Mouse (Mus musculus) neural tube, embryonic 14.5 days (tissue): ENCODE measurements around the gene Lmo7. TPM values are rescaled to one million over a fixed set of nuclear protein-coding genes. Genes with fewer than 3 reads are reported as not detected.

Experiments
- ATAC-seq: fragments of 200-750 bp; cut with Nextera tagmentation; 2 replicates; pipeline ENCODE4 v1.8.0; 2017; ENCODE audit warnings: low read depth, mild to moderate bottlenecking, moderate TSS enrichment, moderate library complexity
- H3K27ac ChIP-seq: fragments of 300-500 bp; sonication (generic); 2 replicates; pipeline ENCODE4 v1.5.1; 2014; ENCODE audit warnings: low read depth, mild to moderate bottlenecking, control low read depth, low read length, moderate library complexity, mixed read lengths
- H3K27me3 ChIP-seq: fragments of 300-500 bp; sonication (generic); 2 replicates; pipeline ENCODE4 v1.6.1; 2014; ENCODE audit warnings: low read length; ENCODE audit not compliant: control insufficient read depth, insufficient read depth
- H3K36me3 ChIP-seq: fragments of 300-500 bp; sonication (generic); 2 replicates; pipeline ENCODE4 v1.6.1; 2014; ENCODE audit warnings: low read length, mixed read lengths; ENCODE audit not compliant: control insufficient read depth, insufficient read depth
- H3K4me1 ChIP-seq: fragments of 300-500 bp; sonication (generic); 2 replicates; pipeline ENCODE4 v1.6.1; 2014; ENCODE audit warnings: low read length; ENCODE audit not compliant: control insufficient read depth, insufficient read depth
- H3K4me2 ChIP-seq: fragments of 300-500 bp; sonication (generic); 2 replicates; pipeline ENCODE4 v1.6.1; 2014; ENCODE audit warnings: mild to moderate bottlenecking, low read depth, low read length, control low read depth
- H3K4me3 ChIP-seq: fragments of 300-500 bp; sonication (generic); 2 replicates; pipeline ENCODE4 v1.5.1; 2014; ENCODE audit warnings: low read depth, low read length, control low read depth, mixed read lengths
- H3K9ac ChIP-seq: fragments of 300-500 bp; sonication (generic); replicated peaks from 2 replicates; pipeline ENCODE4 v1.6.1; 2014; ENCODE audit warnings: low read depth, mild to moderate bottlenecking, control low read depth, low read length, mixed read lengths
- H3K9me3 ChIP-seq: fragments of 300-500 bp; sonication (generic); 2 replicates; pipeline ENCODE4 v1.6.1; 2016; ENCODE audit warnings: low read length; ENCODE audit not compliant: control insufficient read depth
- WGBS: fragments of 180-500 bp; shearing (Covaris S2); extraction: QIAGEN DNeasy Blood & Tissue Kit; methylation state at CpG from one replicate; pipeline ENCODE4 v1.1.7; 2014; 5-methylcytosine and 5-hydroxymethylcytosine counted together
- polyA plus RNA-seq: library from polyadenylated mRNA; unstranded; fragments of >200 nt; fragmentation: Nextera tagmentation; extraction: Ambion mirVana; gene quantifications from 2 replicates; pipeline ENCODE4 v1.2.1, GENCODE M21; 2014

Lmo7 gene
- polyA plus RNA-seq, 1 experiment from 2014 or later = 1.7 TPM

- no peak overlapping the region for H3K9ac ChIP-seq
- H3K36me3 ChIP-seq = no peaks in the 10 kb centered on the region
- 78% methylated on average over 5 of the region's 5 CpGs for WGBS
- H3K4me2 ChIP-seq = no peak overlapping the region
- no peak overlapping the region for H3K4me3 ChIP-seq
- no peaks in the 10 kb centered on the region for H3K27me3 ChIP-seq
- no peaks in the 10 kb centered on the region for H3K9me3 ChIP-seq
- no peak overlapping the region for H3K27ac ChIP-seq
- no peak for ATAC-seq
- no peaks in the 10 kb centered on the region for H3K4me1 ChIP-seq
These were observed 58.1 kb downstream of the Lmo7 start for GRCm38 (mm10) chr14:101787903-101788302.

DNA sequence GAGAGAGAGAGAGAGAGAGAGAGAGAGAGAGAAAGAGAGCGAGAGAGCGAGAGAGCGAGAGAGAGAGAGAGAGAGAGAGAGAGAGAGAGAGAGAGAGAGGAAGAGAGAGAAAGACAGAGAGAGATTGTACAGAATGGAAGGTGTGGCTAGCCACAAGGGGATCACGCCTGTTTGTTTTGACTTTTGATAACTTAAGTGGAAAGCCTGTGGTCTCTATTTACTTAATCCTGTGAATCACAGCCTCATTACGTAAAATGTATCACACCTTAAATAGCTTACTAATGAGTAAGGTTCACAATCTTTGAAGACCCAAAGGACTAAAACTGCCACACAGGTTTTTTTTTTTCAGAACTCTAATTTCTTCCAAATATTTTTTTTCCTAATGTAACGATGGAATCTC is 58.7 kb downstream of the Lmo7 start:
- Histone ChIP-seq H3K4me1 (no peaks in the 10 kb centered on the region), H3K27ac (no peak overlapping the region), H3K9me3 (no peaks in the 10 kb centered on the region), H3K27me3 (no peaks in the 10 kb centered on the region), H3K36me3 (no peaks in the 10 kb centered on the region), H3K4me2 (no peak overlapping the region), H3K9ac (no peak overlapping the region), H3K4me3 (no peak overlapping the region)
- WGBS = 89% methylated on average over 6 of the region's 6 CpGs
- no peak for ATAC-seq

GRCm38 (mm10) chr14:101794553-101795177 is 64.9 kb downstream of the Lmo7 start:
- H3K27me3 ChIP-seq = no peaks in the 10 kb centered on the region
- no peaks in the 10 kb centered on the region for H3K9me3 ChIP-seq
- H3K4me2 ChIP-seq = no peak overlapping the region
- no peaks in the 10 kb centered on the region for H3K4me1 ChIP-seq
- H3K27ac ChIP-seq = no peak overlapping the region
- ATAC-seq = no peak
- no peaks in the 10 kb centered on the region for H3K36me3 ChIP-seq
- 94% methylated on average over 10 of the region's 10 CpGs for WGBS
- H3K4me3 ChIP-seq = no peak overlapping the region
- H3K9ac ChIP-seq = no peak overlapping the region

DNA sequence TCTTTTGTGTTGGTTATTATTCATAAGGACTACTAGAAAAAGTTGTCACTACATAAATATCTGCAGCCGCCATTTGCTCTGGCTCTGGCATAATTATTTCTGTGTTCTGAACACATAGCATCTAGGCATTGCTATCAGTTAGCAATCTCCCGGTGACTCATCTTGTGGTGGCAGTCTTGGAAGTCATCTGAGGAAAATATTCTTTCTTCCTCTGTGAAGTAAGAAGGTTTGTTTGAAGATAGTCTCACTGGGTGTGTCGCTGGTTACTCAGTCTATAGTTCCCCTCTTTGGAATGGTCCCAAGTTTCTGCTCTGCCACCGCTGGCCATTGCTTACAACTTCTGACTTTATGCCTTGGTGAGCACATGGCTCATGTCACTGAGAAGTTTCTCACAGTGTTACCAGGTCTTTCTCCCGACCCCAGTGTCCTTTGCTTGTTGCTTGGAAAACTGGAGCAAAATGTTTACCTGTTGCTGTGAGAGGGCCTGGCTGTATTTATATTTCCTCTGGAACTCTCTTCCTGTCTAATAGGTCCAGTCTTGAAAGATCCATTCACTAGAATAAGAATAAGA is 68.3 kb downstream of the Lmo7 start:
- Histone ChIP-seq H3K4me2 (no peak overlapping the region), H3K9ac (no peak overlapping the region), H3K9me3 (no peaks in the 10 kb centered on the region), H3K36me3 (no peaks in the 10 kb centered on the region), H3K27ac (no peak overlapping the region), H3K4me3 (no peak overlapping the region), H3K27me3 (no peaks in the 10 kb centered on the region), H3K4me1 (no peaks in the 10 kb centered on the region)
- no peak for ATAC-seq
- 88% methylated on average over 5 of the region's 5 CpGs for WGBS

DNA sequence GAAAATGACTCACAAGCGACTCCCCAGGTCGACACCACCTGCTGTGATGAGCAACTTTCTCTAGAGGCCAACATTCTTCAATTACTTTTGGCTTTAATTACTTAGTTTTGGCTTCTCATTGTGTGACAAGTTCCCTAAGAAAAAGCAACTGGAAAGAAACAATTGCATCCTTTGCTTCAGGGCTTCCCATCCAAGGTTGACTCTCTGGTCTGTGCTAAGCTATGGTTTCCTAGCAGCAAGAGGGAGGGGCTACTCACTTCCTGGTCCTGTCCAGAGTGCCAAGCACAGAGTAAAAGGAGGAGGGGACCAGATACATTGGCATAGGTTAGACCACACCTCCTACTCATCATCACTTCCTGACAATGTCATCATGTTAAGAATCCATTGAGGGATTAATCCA is 69.0 kb downstream of the Lmo7 start:
- Histone ChIP-seq H3K4me1 (no peaks in the 10 kb centered on the region), H3K4me3 (no peak overlapping the region), H3K27me3 (no peaks in the 10 kb centered on the region), H3K4me2 (no peak overlapping the region), H3K9me3 (no peaks in the 10 kb centered on the region), H3K9ac (no peak overlapping the region), H3K27ac (no peak overlapping the region), H3K36me3 (no peaks in the 10 kb centered on the region)
- 80% methylated on average over 2 of the region's 2 CpGs for WGBS
- no peak for ATAC-seq

DNA sequence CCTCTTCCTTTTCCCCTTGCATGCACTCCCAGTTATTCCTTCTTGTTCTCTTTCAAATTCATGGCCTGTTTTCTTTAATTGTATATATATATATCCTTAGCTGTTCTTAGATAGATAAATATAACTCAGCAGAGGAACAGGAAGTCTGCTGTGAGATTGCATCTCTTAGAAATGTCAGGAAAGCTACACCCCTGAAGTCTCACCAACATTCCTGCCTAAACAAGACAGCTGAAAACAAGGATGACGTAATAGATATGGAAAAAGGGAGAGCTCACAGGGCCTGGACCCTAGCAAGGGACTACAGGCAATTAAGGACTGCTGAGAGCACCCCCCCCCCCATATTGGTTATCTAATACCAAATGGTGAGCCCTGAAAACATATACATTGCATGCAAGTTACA is 71.9 kb downstream of the Lmo7 start:
- no peak overlapping the region for H3K9ac ChIP-seq
- H3K27me3 ChIP-seq = no peaks in the 10 kb centered on the region
- no peaks in the 10 kb centered on the region for H3K36me3 ChIP-seq
- H3K4me2 ChIP-seq = no peak overlapping the region
- no peaks in the 10 kb centered on the region for H3K4me1 ChIP-seq
- H3K27ac ChIP-seq = no peak overlapping the region
- no peaks in the 10 kb centered on the region for H3K9me3 ChIP-seq
- H3K4me3 ChIP-seq = no peak overlapping the region
- no peak for ATAC-seq
- WGBS = 90% methylated on average over 1 of the region's 1 CpGs

DNA sequence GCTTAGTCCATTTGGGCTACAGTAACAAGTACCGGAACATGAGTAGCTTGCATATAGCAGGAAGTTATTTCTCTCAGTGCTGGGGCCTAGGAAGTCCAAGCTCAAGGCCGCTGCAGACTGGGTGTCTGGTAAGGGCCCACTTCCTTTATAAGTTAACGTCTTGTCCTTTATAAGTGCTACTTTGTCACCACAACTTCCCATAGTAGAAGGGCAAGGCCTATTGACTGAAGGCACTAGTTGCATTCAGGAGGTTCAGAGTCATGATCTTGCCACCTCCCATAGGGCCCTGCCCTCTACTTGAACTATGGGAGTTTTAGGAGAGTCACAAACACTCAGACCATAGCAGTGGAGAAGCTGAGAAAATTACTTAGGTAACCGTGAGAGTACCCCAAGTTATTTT is 74.4 kb downstream of the Lmo7 start:
- Histone ChIP-seq H3K27me3 (no peaks in the 10 kb centered on the region), H3K27ac (no peak overlapping the region), H3K9ac (no peak overlapping the region), H3K4me3 (no peak overlapping the region), H3K4me2 (no peak overlapping the region), H3K4me1 (no peaks in the 10 kb centered on the region), H3K9me3 (no peaks in the 10 kb centered on the region), H3K36me3 (no peaks in the 10 kb centered on the region)
- ATAC-seq = no peak
- 90% methylated on average over 4 of the region's 4 CpGs for WGBS

DNA sequence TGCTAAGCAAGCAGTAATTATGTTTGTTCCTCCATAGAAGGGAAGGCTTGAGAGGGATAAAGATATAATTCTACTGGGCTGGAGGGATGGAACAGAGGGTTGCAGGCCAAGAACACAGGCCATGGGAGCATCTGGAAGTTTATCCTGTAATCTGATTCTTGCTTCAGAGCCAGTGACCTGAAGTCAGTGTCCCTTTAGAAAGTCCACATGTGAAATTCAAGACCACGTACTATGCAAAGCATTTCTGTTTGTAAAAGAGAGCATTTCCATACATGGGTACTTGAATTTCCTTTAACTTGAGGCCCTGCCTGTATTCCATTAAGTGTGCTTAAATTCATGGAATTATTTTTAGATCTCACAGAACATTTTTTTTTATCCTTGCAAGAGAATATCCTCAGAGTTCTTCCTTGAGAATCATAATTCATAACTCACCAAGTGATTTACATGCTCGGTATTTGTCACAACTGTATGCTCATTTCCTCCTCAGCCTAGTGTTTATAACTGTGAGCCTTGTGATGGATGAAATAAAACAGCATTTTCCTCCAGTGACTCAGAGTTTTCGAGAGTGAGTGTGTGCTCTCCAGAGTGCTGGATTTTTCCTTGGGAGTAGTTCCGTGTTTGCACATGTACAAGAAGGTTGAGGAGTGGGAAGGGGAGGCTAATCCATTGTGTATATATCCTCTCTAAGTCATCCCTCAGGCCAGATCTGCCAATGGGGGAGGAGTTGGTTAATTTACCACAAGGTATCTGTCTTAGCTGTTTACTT is 75.0 kb downstream of the Lmo7 start:
- Histone ChIP-seq H3K4me3 (no peak overlapping the region), H3K27me3 (no peaks in the 10 kb centered on the region), H3K36me3 (no peaks in the 10 kb centered on the region), H3K4me2 (no peak overlapping the region), H3K9ac (no peak overlapping the region), H3K27ac (no peak overlapping the region), H3K4me1 (no peaks in the 10 kb centered on the region), H3K9me3 (no peaks in the 10 kb centered on the region)
- 75% methylated on average over 4 of the region's 4 CpGs for WGBS
- no peak for ATAC-seq

DNA sequence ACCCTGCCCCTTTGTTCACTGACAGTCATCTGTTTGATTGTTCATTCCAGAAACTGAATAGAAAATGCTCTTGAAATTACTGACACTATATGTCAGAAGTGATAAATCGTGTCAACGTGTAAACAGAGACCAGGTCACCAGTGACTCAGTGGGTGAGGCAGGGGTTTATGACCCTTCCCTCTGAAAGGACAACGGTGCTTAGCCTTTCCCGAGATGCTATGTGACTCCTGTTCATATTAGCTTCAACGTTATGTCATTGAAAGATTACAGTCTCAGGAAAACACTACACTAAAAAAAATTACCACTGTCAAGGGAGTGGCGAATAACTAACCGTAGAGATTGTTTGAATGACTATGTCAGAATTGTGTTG is 75.6 kb downstream of the Lmo7 start:
- H3K36me3 ChIP-seq = no peaks in the 10 kb centered on the region

More for the DNA sequence above, 75.6 kb downstream of the Lmo7 start:
- 46% methylated on average over 7 of the region's 7 CpGs for WGBS
- Histone ChIP-seq H3K27me3 (no peaks in the 10 kb centered on the region), H3K9ac (no peak overlapping the region), H3K27ac (no peak overlapping the region), H3K4me3 (no peak overlapping the region), H3K4me1 (no peaks in the 10 kb centered on the region), H3K4me2 (no peak overlapping the region), H3K9me3 (no peaks in the 10 kb centered on the region)
- ATAC-seq = no peak
